Comparison of ENCODE assay signal across 11 mouse cellular contexts in genomic region chr19:55969929-55970531, GRCm38 (mm10).
DNase-seq lines count a peak whose midpoint lies in the region; ATAC-seq and TF ChIP-seq lines count a peak whose summit lies in the region.
"Had no signal": no experiment of that assay in that cellular context is flagged by ENCODE, and none has a peak within 500 bp of the region (broad histone marks: within the 10 kb centered on the region; RNA-seq: fewer than 3 reads in every experiment).

No protein-coding gene starts in this region.

- TF ChIP-seq CTCF in kidney, postnatal 0 days (IDR thresholded peaks at IDR 0.05; ENCODE audit: low read depth), result no peak; the same call in 1 of the 2 replicates

- TF ChIP-seq POLR2A in myocyte (IDR thresholded peaks at IDR 0.05; ENCODE audit: insufficient read length, low read depth), result no peak

- peaks cover 5% of the 10 kb centered on the region; the same call in 1 of the 2 replicates for H3K4me1 ChIP-seq in kidney, embryonic 16.5 days (ENCODE audit: insufficient read depth, low read length)
- no peaks in the 10 kb centered on the region for H3K4me1 ChIP-seq in kidney, postnatal 0 days (replicated peaks; ENCODE audit: insufficient read depth, low read length)
- H3K4me1 ChIP-seq: liver, embryonic 13.5 days had no signal

- no peaks in the 10 kb centered on the region for H3K27me3 ChIP-seq in kidney, embryonic 16.5 days (ENCODE audit: insufficient read depth, low read length)
- H3K27me3 ChIP-seq in kidney, postnatal 0 days (ENCODE audit: insufficient read depth, low read length), result no peaks in the 10 kb centered on the region
- no peaks in the 10 kb centered on the region for H3K27me3 ChIP-seq in myocyte (ENCODE audit: control insufficient read depth, insufficient read depth, insufficient read length)

- no peak for DNase-seq in kidney, adult 8-10 months
- DNase-seq in embryo, embryonic 10.5 days (ENCODE audit: low spot score), result peak; percentile 49
- peak; percentile 77 for DNase-seq in kidney, postnatal 0 days (ENCODE audit: low spot score)
- no peak for DNase-seq in yolk sac, embryonic 10.5 days (ENCODE audit: low spot score)
- no peak for DNase-seq in spleen, adult 12 weeks (ENCODE audit: low spot score)
- DNase-seq: liver, embryonic 13.5 days; thymus, adult 18-20 months had no signal

- no peaks in the 10 kb centered on the region for H3K9me3 ChIP-seq in kidney, embryonic 16.5 days (ENCODE audit: low read length)
- no peaks in the 10 kb centered on the region for H3K9me3 ChIP-seq in kidney, postnatal 0 days (replicated peaks; ENCODE audit: low read length)
- H3K9me3 ChIP-seq: liver, embryonic 13.5 days had no signal

- no peaks in the 10 kb centered on the region for H3K36me3 ChIP-seq in kidney, embryonic 16.5 days (ENCODE audit: insufficient read depth, low read length)
- H3K36me3 ChIP-seq in kidney, postnatal 0 days (ENCODE audit: insufficient read depth, low read length), result no peaks in the 10 kb centered on the region
- H3K36me3 ChIP-seq in myocyte (ENCODE audit: control insufficient read depth, insufficient read depth), result no peaks in the 10 kb centered on the region
- H3K36me3 ChIP-seq: G1E; liver, embryonic 13.5 days had no signal

- no peak overlapping the region for H3K4me2 ChIP-seq in kidney, embryonic 16.5 days (replicated peaks; ENCODE audit: low read depth, low read length)
- H3K4me2 ChIP-seq in kidney, postnatal 0 days (ENCODE audit: low read length), result no peak overlapping the region
- H3K4me2 ChIP-seq in myocyte (ENCODE audit: low read depth), result peak overlapping the region; percentile 16
- H3K4me2 ChIP-seq: liver, embryonic 13.5 days had no signal

- no peaks in the 10 kb centered on the region for H3K79me2 ChIP-seq in myocyte (ENCODE audit: control insufficient read depth, insufficient read depth)

- 0 out of 2 replicates have a peak overlapping the region, but pooled peaks have one; percentile 25 for H3K27ac ChIP-seq in kidney, embryonic 16.5 days (ENCODE audit: low read length)
- no peak overlapping the region for H3K27ac ChIP-seq in kidney, postnatal 0 days
- H3K27ac ChIP-seq: liver, embryonic 13.5 days had no signal

- no peak overlapping the region for H3K4me3 ChIP-seq in kidney, embryonic 16.5 days (ENCODE audit: low read length)
- H3K4me3 ChIP-seq in kidney, postnatal 0 days (replicated peaks; ENCODE audit: low read depth, low read length), result no peak overlapping the region
- no peak overlapping the region for H3K4me3 ChIP-seq in myocyte
- H3K4me3 ChIP-seq: liver, embryonic 13.5 days had no signal

- H3K9ac ChIP-seq in kidney, embryonic 16.5 days (replicated peaks; ENCODE audit: low read length), result no peak overlapping the region
- no peak overlapping the region for H3K9ac ChIP-seq in kidney, postnatal 0 days (ENCODE audit: low read depth, low read length)
- H3K9ac ChIP-seq: liver, embryonic 13.5 days had no signal

- no peak overlapping the region for H3ac ChIP-seq in myocyte (ENCODE audit: control insufficient read depth, insufficient read length)

- no peak for ATAC-seq in kidney, embryonic 16.5 days (ENCODE audit: low FRiP score, low TSS enrichment)
- no peak for ATAC-seq in kidney, postnatal 0 days (replicated peaks; ENCODE audit: low FRiP score, low read depth)
- no peak for ATAC-seq in monocyte, adult 5-6 weeks (replicated peaks; ENCODE audit: insufficient number of reproducible peaks, low FRiP score, low TSS enrichment, poor library complexity, severe bottlenecking)

- WGBS in kidney, embryonic 16.5 days, result 42% methylated on average over 14 of the region's 14 CpGs
- WGBS in kidney, postnatal 0 days, result 35% methylated on average over 14 of the region's 14 CpGs

TF ChIP-seq in myocyte, 11 proteins besides CTCF, POLR2A, EP300 and RAD21:
- TF ChIP-seq POLR2AphosphoS2 (IDR thresholded peaks at IDR 0.05; ENCODE audit: insufficient read length, low read depth) (no peak), MAX (IDR thresholded peaks at IDR 0.05; ENCODE audit: low read depth) (no peak), SRF (IDR thresholded peaks at IDR 0.05; ENCODE audit: control insufficient read depth, insufficient read length, low read depth) (no peak), MYOD1 (IDR thresholded peaks at IDR 0.05; ENCODE audit: control insufficient read depth in 1 of 3, insufficient read length in 2 of 3, low read depth in 2 of 3) (peak in 1 of 3 experiments; percentile 17), TCF3 (IDR thresholded peaks at IDR 0.05; ENCODE audit: insufficient read length, low read depth) (no peak), TCF12 (IDR thresholded peaks at IDR 0.05; ENCODE audit: insufficient read depth, poor library complexity, severe bottlenecking) (no peak), E2F4 (IDR thresholded peaks at IDR 0.05; ENCODE audit: insufficient read depth) (no peak), REST (IDR thresholded peaks at IDR 0.05; ENCODE audit: insufficient read depth, insufficient read length) (no peak)
TF ChIP-seq in myocyte: peak in this region for 1.

Comparison
In these comparisons a context has a peak if more than half of its experiments do, and no peak if none do; other contexts are left out.
1. DNase-seq: peak in embryo, embryonic 10.5 days (single experiment) and kidney, postnatal 0 days (single experiment); none in kidney, adult 8-10 months (0 of 2), yolk sac, embryonic 10.5 days (single experiment) and spleen, adult 12 weeks (single experiment).